Mouse (Mus musculus): ENCODE data around the gene Plk2.
"Not testable (repeated sequence)": the region's sequence is repeated elsewhere in the genome, so short reads cannot be mapped to it uniquely, and the experiment has no call there.

The Plk2 gene

GRCm38 (mm10) chr13:110404686-110405085, 9.8 kb downstream of the Plk2 start:
- DNase-seq (ENCODE audit: extremely low read depth, insufficient read length, low spot score), result not testable (repeated sequence)

GRCm38 (mm10) chr13:110406152-110406551, 11.3 kb downstream of the Plk2 start:
- no peak for DNase-seq (ENCODE audit: extremely low read depth, insufficient read length, low spot score)

GRCm38 (mm10) chr13:110412572-110413209, 17.8 kb downstream of the Plk2 start:
- no peak for DNase-seq (ENCODE audit: extremely low read depth, insufficient read length, low spot score)

DNA sequence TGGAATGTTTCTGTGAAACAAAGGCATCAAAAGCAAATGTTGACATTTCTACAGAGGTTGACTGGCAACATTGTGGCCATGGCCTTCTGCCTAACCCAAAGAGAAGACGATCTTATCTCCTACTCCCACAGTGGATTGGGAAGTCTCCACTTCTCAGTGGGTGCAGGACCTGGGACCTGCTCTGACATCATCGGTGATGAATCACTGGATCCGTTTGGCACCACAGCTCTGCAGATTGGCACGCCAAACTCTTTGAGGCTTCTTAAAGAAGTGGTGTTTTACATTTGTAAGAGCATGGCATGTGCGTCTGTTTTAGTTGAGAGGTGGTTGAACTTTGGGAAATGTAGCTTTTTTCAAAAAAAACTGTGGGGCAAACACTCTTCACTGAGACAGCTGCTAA, 23.8 kb downstream of the Plk2 start:
- peak; percentile 55 for DNase-seq (ENCODE audit: extremely low read depth, insufficient read length, low spot score)

DNA sequence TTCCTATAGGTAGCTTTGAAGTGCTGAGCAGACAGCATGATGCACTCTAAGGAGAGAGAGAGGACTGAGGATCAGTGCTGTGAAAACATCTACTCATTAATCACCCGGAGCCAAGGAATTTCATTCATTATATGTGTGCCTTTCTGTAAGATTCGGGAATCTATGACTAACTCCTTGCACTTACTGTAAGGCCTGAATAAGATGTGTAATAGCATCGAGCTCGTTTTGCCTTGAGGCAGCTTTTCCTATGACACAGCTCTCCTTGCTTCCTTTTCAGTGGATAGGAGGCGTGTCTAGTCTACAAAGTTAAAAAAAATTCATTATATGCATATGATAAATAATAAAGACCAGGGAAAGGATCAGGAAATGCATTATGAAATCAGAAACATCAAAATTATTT, 24.8 kb downstream of the Plk2 start:
- DNase-seq (ENCODE audit: extremely low read depth, insufficient read length, low spot score), result peak; percentile 36

DNA sequence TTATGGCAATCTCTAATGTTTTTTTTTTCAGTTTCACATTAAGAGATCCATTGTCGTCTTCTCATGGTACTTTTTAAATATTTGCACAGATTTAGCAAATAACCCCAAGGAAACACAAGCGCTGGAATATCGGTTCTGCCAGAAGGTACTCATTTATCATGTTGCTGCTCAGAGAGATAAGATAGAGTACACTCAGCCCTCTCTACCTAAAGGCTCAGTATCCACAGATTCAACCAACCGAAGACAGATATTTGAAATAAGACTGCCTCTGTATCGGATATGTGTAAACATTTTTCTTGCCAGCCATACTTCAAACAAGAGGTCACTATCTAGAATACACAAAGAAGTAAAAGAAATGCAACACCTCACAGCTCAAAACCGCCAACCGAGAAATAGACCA, 27.6 kb downstream of the Plk2 start:
- DNase-seq (ENCODE audit: extremely low read depth, insufficient read length, low spot score), result no peak

GRCm38 (mm10) chr13:110425512-110426222, 30.8 kb downstream of the Plk2 start:
- DNase-seq (ENCODE audit: extremely low read depth, insufficient read length, low spot score), result no peak

DNA sequence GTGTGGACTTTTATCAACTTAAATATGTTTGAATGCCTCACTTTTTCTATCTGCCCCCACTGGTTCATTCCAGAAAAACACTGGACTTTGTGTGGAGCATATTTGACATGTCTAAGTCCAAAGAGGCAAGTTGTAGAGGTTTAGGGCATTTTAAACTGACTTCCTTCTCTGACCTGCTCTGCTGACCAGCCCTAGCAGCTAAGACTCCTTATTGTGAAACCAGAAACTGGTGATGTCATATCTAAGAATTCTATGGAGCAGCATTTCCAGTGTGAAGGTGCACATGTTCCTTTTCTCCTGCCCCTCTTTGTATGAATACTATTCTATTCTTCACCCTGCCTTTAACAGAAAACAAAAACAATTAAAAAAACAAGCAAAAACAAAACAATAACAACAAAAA, 36.5 kb downstream of the Plk2 start:
- no peak for DNase-seq (ENCODE audit: extremely low read depth, insufficient read length, low spot score)

GRCm38 (mm10) chr13:110432062-110432566, 37.3 kb downstream of the Plk2 start:
- DNase-seq (ENCODE audit: extremely low read depth, insufficient read length, low spot score), result no peak

DNA sequence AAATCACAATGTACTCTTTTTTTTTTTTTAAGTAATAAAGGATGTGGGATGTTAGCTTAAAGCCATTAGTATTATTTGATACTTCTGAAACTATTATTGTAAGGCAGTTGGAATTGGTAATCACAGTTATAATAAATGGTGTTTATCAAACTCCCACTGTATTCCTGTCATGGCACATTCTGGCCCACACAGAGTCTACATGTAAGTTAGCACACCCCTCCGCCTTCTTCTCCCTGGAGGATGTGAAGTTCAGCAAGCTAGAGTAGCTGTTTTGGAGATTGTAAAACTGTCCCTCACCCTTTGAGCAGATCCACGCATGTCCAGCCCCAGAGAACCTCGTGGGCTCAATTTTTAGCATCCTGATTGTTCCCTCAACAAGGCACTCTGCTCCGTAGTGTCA, 37.8 kb downstream of the Plk2 start:
- DNase-seq (ENCODE audit: extremely low read depth, insufficient read length, low spot score), result no peak

GRCm38 (mm10) chr13:110436692-110437091, 41.8 kb downstream of the Plk2 start:
- no peak for DNase-seq (ENCODE audit: extremely low read depth, insufficient read length, low spot score)

DNA sequence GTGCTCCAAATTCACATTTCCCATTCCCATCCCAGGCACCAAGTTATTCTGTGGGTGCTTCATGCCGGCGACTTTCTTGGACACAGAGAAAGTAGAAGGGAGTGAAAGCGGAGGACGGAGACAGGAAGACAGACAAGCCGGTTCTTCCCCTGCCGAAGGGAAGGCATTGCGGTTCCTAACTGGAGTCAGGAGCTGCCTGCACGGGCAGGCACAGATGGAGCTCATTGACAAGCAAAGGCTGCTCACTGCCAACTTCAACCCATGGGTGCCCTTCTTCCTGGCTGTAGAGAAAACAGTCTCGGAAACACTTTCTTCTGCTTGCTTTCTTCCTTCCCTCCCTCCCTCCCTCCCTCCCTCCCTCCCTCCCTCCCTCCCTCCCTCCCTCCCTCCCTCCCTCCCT, 43.8 kb downstream of the Plk2 start:
- DNase-seq (ENCODE audit: extremely low read depth, insufficient read length, low spot score), result no peak

DNA sequence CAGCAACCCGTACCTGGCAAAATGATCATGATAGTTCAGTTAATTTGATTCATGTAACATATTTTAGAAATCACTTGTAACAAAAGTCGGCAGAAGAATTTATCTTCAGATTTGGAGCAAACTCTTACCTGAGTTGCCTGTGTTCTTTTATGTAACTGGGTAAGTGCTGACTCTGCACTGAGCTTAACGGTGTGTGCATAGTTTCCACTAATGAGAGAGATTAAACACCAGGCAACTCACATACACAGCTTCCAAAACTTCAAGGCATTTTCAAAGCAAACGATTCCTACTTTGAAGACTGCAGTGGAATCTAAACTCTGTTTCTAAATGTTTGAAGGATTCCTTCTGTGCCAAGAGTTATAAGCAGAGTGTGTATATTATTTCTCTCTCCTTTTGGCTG, 49.5 kb downstream of the Plk2 start:
- no peak for DNase-seq (ENCODE audit: extremely low read depth, insufficient read length, low spot score)

DNA sequence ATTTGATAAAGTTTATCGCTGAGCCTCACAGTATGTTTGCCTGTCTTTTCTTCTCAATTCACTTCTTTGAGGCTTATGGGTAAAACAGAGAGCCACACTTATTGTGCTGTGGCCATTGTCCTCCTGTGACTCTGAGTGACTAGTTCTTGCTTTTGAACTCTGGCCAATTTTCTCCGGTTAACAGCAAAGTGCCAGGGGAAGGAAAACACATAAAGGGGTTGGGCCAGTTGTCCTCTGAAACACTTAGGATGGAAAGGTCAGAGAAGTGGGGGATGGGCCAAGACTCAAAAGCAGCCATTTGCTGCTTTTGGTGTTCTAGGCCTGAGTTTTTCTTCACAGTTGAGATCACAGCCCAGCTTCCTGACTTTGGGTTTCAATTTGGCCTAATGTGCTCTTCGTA, 50.0 kb downstream of the Plk2 start:
- no peak for DNase-seq (ENCODE audit: extremely low read depth, insufficient read length, low spot score)

- no peak for DNase-seq (ENCODE audit: extremely low read depth, insufficient read length, low spot score)
Measured at GRCm38 (mm10) chr13:110446434-110446833, 51.6 kb downstream of the Plk2 start.

GRCm38 (mm10) chr13:110450056-110450455, 55.2 kb downstream of the Plk2 start:
- no peak for DNase-seq (ENCODE audit: extremely low read depth, insufficient read length, low spot score)

Data from 3134 (cell line).